Mouse (Mus musculus): ENCODE measurements around the gene Chmp4b. TPM values are rescaled to one million over a fixed set of nuclear protein-coding genes. Genes with fewer than 3 reads are reported as not detected.
A peak's percentile ranks its signal among the peaks of the same experiment; 100 is the strongest.

Chmp4b gene
- total and polyA plus RNA-seq, 3 experiments = 114 to 263 (median 236) TPM

DNA sequence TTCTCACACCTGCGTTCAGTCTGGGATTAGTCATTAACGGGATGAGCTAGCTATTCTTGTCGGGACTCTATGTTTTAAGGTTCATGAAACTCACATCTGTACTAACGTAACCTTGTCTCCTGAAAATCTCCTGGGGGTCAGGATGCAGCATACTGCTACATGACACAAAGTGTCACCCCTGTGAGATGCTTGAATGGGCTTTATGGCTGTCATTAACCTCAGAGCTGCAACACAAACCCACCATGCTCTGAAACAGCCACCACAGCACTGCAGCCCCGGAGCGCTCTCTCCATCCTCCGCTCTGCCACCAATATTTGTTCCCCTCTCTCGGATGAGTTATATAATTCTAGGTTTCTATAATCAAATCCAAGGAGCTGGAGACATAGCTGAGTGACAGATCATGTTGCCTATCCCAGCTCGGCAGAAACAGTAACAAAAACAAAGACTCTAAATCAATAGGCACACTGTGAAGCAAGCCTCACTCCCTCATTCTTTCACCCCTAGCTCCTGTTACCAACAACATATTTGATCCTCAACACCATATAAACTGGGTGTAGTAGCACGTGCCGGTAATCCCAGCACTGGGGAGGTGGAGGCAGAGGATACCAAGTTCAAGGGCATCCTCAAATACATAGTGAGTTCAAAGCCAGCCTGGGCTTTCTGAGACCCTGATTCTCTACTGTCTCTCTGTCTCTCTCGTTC is 67.5 kb downstream of the Chmp4b start:
- no peak for DNase-seq

DNA sequence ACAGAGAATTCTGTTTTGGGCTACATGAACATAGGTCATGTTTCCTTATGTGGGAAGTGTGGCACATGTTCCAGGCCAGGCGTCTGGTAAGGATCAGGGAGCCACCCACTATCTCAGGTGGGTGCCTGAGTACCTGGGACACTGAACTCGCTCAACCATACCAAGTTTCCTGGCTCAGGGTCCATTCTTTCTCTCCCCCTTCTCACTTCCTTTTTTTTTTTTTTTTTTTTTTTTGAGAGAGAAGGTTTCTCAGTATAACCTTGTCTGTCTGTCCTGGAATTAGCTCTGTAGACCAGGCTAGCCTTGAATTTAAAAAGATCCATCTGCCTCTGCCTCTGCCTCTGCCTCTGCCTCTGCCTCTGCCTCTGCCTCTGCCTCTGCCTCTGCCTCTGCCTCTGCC is 68.8 kb downstream of the Chmp4b start:
- no peak for DNase-seq

DNA sequence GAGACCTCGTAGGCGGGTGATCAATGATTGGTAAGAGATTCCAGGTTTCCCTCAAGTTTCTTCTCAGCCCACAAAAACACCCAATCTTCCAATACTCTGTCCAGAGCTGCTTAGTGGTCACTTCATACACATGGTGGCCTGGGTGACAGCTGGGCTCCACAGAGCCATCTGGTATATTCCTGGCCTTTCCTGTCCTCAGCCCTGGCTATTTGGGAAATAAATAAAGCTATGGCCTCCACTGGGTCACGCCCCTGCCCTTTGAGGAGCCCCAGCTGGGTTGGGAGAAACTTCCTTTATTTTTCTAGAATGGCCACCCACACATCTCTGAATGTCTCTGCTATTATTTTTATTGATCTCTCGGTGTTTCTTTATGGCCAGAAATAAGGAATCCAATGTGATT is 72.0 kb downstream of the Chmp4b start:
- no peak for DNase-seq

DNA sequence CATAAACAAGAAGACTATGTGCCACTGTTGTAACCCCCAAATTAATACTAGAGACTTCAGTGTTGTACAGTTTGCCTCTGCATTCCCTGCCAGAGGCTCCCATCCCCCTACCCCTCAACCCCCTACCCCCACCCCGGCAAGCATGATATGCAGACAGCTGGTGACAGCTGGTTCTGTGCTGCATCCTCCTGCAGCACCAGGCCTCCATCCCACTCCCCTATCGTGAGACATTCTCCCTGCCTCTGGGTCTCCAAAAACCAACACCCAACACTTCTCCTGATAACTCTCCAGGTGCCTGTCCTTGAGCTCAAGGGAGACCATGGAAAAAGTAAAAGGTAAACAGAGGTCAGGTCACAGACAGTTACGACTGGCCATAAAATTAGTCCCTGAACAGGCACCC is 78.2 kb downstream of the Chmp4b start:
- no peak for DNase-seq

DNA sequence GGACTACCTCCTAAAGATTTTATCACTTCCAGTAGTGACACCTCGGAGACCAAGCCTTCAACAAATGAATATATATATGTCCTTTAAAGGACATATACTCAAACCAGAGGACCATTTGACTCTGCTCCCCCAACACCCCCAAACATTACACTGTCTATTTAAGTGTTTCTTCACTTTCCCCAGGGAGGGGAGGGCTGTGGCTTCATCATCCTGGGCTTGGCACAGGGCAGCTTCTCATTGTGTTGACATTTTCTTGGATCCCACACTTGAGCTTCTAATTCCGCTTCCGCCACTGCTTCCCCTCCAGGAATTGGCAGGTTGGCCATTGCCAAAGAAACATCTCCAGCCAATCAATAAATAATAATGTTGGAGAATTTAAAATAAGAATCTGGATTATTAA is 79.3 kb downstream of the Chmp4b start:
- no peak for DNase-seq

DNA sequence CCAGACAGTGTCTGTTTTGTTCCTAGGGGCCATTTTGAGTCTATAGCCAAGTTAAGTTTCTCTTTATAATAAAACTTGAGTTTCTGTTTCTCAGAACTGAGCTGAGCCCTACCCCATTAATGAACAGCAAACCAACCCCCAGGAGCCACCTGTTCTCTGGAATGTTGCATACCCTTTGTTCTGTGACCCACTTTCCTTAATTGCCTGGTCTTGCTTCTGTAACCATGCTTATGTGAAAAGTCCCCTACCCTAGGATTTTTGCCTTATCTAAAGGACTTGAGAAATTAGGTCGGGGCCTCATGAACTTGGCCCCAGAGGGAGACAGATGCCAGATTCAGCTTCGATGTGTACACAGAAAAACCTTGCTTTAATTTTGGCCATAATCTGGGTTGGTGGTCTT is 80.4 kb downstream of the Chmp4b start:
- DNase-seq = no peak

DNA sequence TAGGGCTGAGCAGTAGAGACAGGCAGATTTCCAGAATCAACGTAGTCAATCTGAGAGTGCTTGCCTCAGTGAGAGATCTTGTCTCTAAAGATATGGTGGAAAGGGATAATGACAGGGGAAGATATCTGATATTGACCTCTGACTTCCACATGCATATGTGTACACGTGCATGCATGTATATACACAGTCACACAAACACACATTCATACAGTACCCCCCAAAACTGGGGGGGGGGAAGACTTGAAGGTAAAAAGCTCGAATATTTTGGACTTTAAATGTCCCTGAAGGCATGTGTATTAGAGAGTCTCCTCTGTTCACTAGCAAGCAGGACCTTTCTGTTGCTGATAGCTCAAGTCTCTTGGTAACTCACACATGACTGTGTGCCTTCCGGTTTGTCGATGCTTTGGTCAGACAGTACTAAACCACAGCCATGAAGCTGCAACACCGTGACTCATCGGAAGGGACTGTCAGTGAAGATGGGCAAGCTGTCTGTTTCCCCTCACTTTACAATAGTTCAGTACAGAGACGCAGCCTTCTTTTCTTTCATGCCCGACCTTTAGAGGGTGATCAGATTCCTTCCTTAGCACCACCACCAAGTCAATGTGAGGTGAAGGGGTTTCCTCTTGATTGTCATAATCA is 81.1 kb downstream of the Chmp4b start:
- DNase-seq = peak; percentile 69

DNA sequence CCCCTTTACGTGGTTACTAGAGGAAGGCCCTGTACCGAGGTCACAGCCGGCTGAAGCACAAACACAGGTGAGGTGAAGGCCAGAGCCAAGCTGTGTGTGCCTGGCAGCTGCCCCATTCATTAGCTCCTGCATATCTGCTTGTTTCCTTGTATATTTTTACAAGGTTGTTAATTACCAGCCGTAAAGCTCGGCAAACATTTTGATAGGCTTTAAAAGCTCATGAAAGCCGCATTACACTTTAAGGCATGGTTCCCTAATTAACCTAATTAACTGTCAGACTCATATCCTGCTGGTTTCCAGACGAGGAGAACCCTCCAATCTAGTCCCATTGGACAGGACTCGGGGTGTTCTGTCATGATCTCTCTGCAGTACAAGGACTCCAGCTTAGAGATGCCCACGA is 83.5 kb downstream of the Chmp4b start:
- DNase-seq = no peak

DNA sequence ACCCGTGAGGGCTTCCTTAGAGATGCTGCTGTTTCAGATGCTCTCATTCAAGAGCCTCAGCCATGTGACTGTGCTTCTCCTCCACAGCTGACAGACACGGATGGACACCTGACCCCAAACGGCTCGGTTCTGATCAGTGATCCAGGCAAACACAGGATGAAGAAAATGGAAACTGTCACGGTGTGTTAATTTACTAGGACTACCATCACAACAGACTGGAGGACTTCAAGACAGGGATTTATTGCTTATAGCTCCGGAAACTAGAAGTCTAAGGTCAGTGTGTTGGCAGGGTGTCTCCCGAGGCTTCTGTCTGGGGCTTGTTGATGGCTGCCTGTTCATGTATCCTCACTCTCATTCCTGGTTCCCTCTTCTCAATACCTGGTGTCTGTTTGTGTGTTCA is 83.9 kb downstream of the Chmp4b start:
- peak; percentile 53 for DNase-seq

DNA sequence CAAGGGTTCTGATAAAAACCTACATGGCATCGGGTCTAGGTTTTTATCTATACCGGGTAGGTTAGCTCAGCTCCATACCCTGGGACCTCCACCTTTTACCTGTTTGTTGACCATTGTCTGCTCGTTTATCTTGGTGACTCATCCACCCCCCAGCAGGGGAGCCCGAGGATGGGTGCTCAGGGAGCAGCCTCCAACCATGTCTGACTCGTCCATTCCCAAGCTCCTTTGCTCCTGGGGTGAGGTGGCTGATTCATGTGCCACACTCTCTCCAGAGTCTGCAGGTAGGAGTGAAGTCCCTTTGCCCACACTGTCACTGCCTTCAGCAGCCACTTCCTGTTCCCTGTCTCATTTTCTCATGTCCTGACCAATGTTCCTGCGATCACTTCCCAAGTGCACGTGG is 84.5 kb downstream of the Chmp4b start:
- peak; percentile 55 for DNase-seq

DNA sequence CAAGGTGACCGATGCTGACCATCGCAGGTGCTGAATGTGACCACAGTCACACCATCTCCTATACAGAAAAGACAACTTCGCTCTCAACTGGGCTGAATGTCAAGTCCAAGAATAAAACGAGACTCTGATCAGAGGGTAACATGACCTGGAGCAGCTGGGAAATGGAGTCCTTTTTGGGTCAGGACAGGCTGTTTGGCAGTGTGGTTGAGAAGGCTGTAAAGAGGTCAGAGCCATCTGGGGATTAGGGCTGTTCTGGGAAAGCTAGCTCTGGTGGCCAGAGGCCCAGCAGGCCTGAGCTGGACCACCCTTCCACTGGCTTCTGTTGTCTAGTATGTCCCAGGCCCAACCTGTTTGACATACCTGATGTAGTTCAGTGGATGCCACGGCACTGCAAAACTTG is 87.1 kb downstream of the Chmp4b start:
- DNase-seq = no peak

DNA sequence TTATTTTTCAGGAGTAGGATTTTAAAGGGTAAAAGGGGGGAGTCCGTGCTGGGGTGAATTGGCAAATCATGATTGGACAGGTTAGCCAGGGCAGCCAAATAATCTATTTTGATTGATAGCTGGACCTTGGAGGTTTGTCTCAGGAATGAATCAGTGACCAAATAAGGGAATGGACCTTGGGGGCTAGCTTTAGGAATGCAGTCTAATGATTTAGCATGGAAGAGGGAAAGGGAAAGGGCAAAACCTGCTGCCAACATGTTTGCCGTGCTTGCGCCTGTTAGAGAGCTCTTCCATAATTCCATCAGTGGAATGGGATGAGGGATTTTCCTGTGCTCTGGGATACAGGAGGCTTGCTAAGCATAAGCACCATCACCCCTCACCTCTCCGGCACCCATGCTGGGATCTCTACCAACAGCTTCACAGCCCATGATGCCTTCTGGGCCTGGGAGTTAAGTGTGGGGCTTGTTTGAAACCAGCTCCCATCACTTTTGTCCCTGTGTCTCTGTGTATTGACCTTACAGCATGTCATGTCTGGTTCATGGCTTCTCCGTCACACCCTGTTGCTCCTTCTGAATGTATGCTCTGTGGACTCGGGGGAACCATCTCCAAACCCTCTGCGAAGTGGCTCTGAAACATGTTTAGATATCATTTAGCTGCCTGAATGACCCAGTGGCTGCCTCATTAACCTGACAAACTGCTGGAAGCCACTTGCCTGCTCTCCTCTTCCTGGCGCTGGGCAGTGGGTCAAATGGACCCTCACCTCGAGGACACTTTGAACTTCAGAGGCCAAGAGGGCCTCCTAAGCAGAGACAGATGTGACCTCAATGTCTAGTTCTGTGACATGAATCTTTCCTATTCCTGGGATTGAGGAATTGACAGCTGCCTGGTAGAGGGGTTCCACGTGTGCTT is 91.7 kb downstream of the Chmp4b start:
- DNase-seq = peak; percentile 83

DNA sequence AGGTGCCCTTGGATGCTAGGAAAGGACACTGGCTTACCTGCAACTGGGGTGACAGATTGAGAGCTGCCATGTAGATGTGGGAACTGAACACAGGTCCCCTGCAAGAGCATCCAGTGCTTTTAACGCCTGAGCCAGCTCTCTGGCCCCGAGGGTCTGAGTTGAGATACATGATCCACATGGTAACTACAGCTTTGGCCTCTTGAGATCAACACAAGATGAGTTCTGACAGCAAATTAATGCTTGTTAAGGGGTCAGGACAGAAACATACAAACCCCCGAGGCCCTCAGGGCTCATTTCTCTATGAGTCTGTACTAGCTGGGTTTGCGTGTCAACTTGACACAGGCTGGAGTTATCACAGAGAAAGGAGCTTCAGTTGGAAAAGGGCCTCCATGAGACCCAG is 92.4 kb downstream of the Chmp4b start:
- no peak for DNase-seq

Other genes with a start within 250 kb of the Chmp4b start
- gene Snta1, start 243.6 kb upstream of the Chmp4b start, total RNA-seq (2021) = 10 to 100 TPM; 19.9 to 29.6 TPM
- 53.6 and 57.1 TPM in 2 replicates for gene Snta1, start 243.6 kb upstream of the Chmp4b start, polyA plus RNA-seq (2012; rRNA removed)
- gene Cbfa2t2, start 215.2 kb upstream of the Chmp4b start, total RNA-seq (2021) = 10 to 100 TPM; 34.5 to 49.1 TPM
- gene Cbfa2t2, start 215.2 kb upstream of the Chmp4b start, polyA plus RNA-seq (2012; rRNA removed) = 9.6 and 11.3 TPM in 2 replicates
- not detected for gene 1700003F12Rik, start 104.6 kb upstream of the Chmp4b start, total RNA-seq (2021)
- gene 1700003F12Rik, start 104.6 kb upstream of the Chmp4b start, polyA plus RNA-seq (2012; rRNA removed) = 0.79 and 1.2 TPM in 2 replicates
- gene Actl10, start 99.9 kb upstream of the Chmp4b start, total RNA-seq (2021) = not detected
- gene Actl10, start 99.9 kb upstream of the Chmp4b start, polyA plus RNA-seq (2012; rRNA removed) = not detected in 2 replicates
- 1 to 10 TPM; 1.5 to 1.6 TPM for gene Necab3, start 92.8 kb upstream of the Chmp4b start, total RNA-seq (2021)
- 3.3 and 4.3 TPM in 2 replicates for gene Necab3, start 92.8 kb upstream of the Chmp4b start, polyA plus RNA-seq (2012; rRNA removed)
- 1 to 10 TPM; 7.4 to 8.7 TPM for gene E2f1, start 81.8 kb upstream of the Chmp4b start, total RNA-seq (2021)
- 12.3 and 14.9 TPM in 2 replicates for gene E2f1, start 81.8 kb upstream of the Chmp4b start, polyA plus RNA-seq (2012; rRNA removed)
- 10 to 100 TPM; 34.7 to 36.6 TPM for gene Pxmp4, start 48.0 kb upstream of the Chmp4b start, total RNA-seq (2021)
- 48.1 and 55.5 TPM in 2 replicates for gene Pxmp4, start 48.0 kb upstream of the Chmp4b start, polyA plus RNA-seq (2012; rRNA removed)
- 1 to 10 TPM; 3.0 to 3.6 TPM for gene Zfp341, start 38.4 kb upstream of the Chmp4b start, total RNA-seq (2021)
- 5.9 and 7.2 TPM in 2 replicates for gene Zfp341, start 38.4 kb upstream of the Chmp4b start, polyA plus RNA-seq (2012; rRNA removed)
- under 1 TPM in 1 of 2 experiments, not detected in 1; 0.66 TPM for gene 4930519P11Rik, start 38.3 kb upstream of the Chmp4b start, total RNA-seq (2021)
- 1.1 and 2.5 TPM in 2 replicates for gene 4930519P11Rik, start 38.3 kb upstream of the Chmp4b start, polyA plus RNA-seq (2012; rRNA removed)
- gene Gm14214, start 118.3 kb downstream of the Chmp4b start, total RNA-seq (2021) = not detected
- not detected in 2 replicates for gene Gm14214, start 118.3 kb downstream of the Chmp4b start, polyA plus RNA-seq (2012; rRNA removed)
- 100 to 1,000 TPM; 193 to 201 TPM for gene Raly, start 139.4 kb downstream of the Chmp4b start, total RNA-seq (2021)
- gene Raly, start 139.4 kb downstream of the Chmp4b start, polyA plus RNA-seq (2012; rRNA removed) = 295 and 306 TPM in 2 replicates
- not detected for gene a, start 139.7 kb downstream of the Chmp4b start, total RNA-seq (2021)
- gene a, start 139.7 kb downstream of the Chmp4b start, polyA plus RNA-seq (2012; rRNA removed) = 0.58 TPM in 1 of 2 replicates, not detected in the other
- gene Eif2s2, start 241.2 kb downstream of the Chmp4b start, total RNA-seq (2021) = 100 to 1,000 TPM; 106 to 160 TPM
- 2.2 and 3.1 TPM in 2 replicates for gene Eif2s2, start 241.2 kb downstream of the Chmp4b start, polyA plus RNA-seq (2012; rRNA removed)